Mouse (Mus musculus) liver, embryonic 16.5 days (tissue): ENCODE data around the gene Gsdme. TPM values are rescaled to one million over a fixed set of nuclear protein-coding genes. Genes with fewer than 3 reads are reported as not detected.
A peak's percentile ranks its signal among the peaks of the same experiment; 100 is the strongest.

Experiments
- ATAC-seq: fragments of 200-750 bp; cut with Nextera tagmentation; 2 replicates; pipeline ENCODE4 v1.8.0; 2017; ENCODE audit warnings: low read depth, mild to moderate bottlenecking, moderate number of reproducible peaks, moderate library complexity
- H3K27ac ChIP-seq: fragments of 300-500 bp; sonication (generic); 2 replicates; pipeline ENCODE4 v1.5.1; 2014; ENCODE audit warnings: mild to moderate bottlenecking, low read length
- H3K27me3 ChIP-seq: fragments of 300-500 bp; sonication (generic); 2 replicates; pipeline ENCODE4 v1.6.1; 2014; ENCODE audit warnings: low read depth, low read length, mixed read lengths; ENCODE audit not compliant: control insufficient read depth, insufficient read depth
- H3K36me3 ChIP-seq: fragments of 300-500 bp; sonication (generic); 2 replicates; pipeline ENCODE4 v1.6.1; 2014; ENCODE audit warnings: mild to moderate bottlenecking; ENCODE audit not compliant: control insufficient read depth, insufficient read depth
- H3K4me1 ChIP-seq: fragments of 300-500 bp; sonication (generic); 2 replicates; pipeline ENCODE4 v1.6.1; 2014; ENCODE audit warnings: low read depth, low read length, mixed read lengths; ENCODE audit not compliant: control insufficient read depth
- H3K4me2 ChIP-seq: fragments of 300-500 bp; sonication (generic); 2 replicates; pipeline ENCODE4 v1.6.1; 2014; ENCODE audit warnings: low read depth, low read length, mixed read lengths
- H3K4me3 ChIP-seq: fragments of 300-500 bp; sonication (generic); 2 replicates; pipeline ENCODE4 v1.5.1; 2014; ENCODE audit warnings: low read depth, mild to moderate bottlenecking, low read length
- H3K9ac ChIP-seq: fragments of 300-500 bp; sonication (generic); 2 replicates; pipeline ENCODE4 v1.6.1; 2014; ENCODE audit warnings: low read depth, low read length
- H3K9me3 ChIP-seq: fragments of 300-500 bp; sonication (generic); replicated peaks from 2 replicates; pipeline ENCODE4 v1.6.1; 2016; ENCODE audit warnings: low read length; ENCODE audit not compliant: control insufficient read depth
- WGBS: fragments of 180-500 bp; shearing (Covaris S2); extraction: QIAGEN DNeasy Blood & Tissue Kit; methylation state at CpG from one replicate; pipeline ENCODE4 v1.1.7; 2014; ENCODE audit not compliant: insufficient replicate concordance; 5-methylcytosine and 5-hydroxymethylcytosine counted together
- polyA plus RNA-seq: library from polyadenylated mRNA; unstranded; fragments of >200 nt; fragmentation: Nextera tagmentation; extraction: Ambion mirVana; gene quantifications from 2 replicates; pipeline ENCODE4 v1.2.1, GENCODE M21; 2015

The Gsdme gene
- polyA plus RNA-seq: 15.4 and 15.9 TPM in 2 replicates

DNA sequence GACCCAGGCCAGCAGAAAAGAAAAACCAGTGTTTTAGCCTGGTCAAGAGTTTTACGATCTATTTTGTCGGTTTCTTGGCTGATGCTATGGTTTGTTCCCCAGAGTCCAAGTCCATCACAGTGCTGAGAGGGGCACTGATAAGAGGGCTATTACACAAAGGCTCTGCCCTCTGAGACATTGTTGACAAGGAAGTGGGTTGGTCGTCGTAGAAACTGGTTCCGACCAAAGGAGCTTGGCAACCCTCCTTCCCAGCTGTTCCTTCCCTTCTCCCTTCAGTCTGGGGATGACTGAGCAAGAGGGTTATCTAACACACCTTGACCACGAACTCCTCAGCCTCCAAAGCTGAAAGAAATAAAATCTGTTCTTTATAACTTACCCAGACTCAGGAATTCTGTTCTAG is at the start of gene Gsdme:
Gsdme (minus strand) TSS at position 193 of the 400 bp plus-strand sequence.
- WGBS: 41% methylated on average over 6 of the region's 6 CpGs
- no peaks in the 10 kb centered on the region for H3K36me3 ChIP-seq
- H3K9me3 ChIP-seq: no peaks in the 10 kb centered on the region
- H3K9ac ChIP-seq: no peak within 1 kb of the TSS
- peaks cover 2% of the 10 kb centered on the region for H3K27me3 ChIP-seq
- ATAC-seq: no peak
- no peak within 1 kb of the TSS for H3K27ac ChIP-seq
- no peak within 1 kb of the TSS for H3K4me3 ChIP-seq
- H3K4me1 ChIP-seq: no peaks in the 10 kb centered on the region; the same call in 1 of the 2 replicates
- H3K4me2 ChIP-seq: no peak within 1 kb of the TSS

DNA sequence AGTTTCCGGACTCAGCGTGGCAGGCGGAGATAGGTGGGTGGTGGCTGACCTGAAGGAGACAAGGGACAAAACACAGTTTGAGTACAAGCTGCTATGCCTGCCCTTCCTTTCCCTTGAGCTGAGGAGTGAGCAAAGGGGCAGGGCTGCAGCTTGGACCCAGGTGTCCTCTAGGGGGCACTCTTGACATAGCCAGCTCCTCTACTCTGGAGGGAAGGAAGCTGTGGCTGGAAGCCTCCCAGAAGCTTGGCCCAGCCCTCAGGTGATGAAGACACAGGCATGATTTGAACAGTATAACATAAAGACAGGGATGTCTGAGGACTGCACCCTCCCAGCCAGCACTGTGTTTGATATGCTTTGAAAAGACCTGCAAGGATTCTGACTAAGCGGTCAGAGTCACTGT is 49.0 kb upstream of the Gsdme start:
- Histone ChIP-seq H3K36me3 (no peaks in the 10 kb centered on the region), H3K27ac (no peak overlapping the region), H3K4me2 (no peak overlapping the region), H3K9me3 (no peaks in the 10 kb centered on the region), H3K4me3 (no peak overlapping the region), H3K27me3 (no peaks in the 10 kb centered on the region), H3K9ac (no peak overlapping the region), H3K4me1 (no peaks in the 10 kb centered on the region)
- ATAC-seq: peak; percentile 21; the same call in 1 of the 2 replicates
- 37% methylated on average over 4 of the region's 4 CpGs for WGBS

DNA sequence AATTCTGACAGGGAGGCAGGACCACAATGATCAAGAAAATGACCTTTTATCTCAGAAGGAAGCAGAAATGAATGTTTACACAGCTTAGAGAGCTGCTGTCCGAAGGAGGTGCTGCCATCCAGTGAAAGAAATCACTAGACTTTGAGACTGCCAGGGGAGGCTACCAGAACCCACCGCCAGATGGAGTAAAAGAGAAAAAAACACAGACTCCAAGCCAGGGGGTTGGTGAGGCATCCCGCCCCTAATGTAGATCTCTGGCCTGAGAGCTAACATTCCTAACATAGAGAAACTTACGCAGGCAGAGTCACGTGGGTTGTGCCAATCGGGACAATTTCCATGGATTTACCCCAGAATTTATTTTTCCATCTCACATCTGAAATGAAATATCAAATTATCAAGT is 45.4 kb upstream of the Gsdme start:
- no peaks in the 10 kb centered on the region for H3K9me3 ChIP-seq
- no peak for ATAC-seq
- H3K9ac ChIP-seq: no peak overlapping the region
- no peak overlapping the region for H3K4me3 ChIP-seq
- no peak overlapping the region for H3K27ac ChIP-seq
- WGBS: 36% methylated on average over 6 of the region's 6 CpGs
- H3K4me2 ChIP-seq: no peak overlapping the region
- H3K27me3 ChIP-seq: no peaks in the 10 kb centered on the region
- H3K36me3 ChIP-seq: no peaks in the 10 kb centered on the region
- H3K4me1 ChIP-seq: no peaks in the 10 kb centered on the region

DNA sequence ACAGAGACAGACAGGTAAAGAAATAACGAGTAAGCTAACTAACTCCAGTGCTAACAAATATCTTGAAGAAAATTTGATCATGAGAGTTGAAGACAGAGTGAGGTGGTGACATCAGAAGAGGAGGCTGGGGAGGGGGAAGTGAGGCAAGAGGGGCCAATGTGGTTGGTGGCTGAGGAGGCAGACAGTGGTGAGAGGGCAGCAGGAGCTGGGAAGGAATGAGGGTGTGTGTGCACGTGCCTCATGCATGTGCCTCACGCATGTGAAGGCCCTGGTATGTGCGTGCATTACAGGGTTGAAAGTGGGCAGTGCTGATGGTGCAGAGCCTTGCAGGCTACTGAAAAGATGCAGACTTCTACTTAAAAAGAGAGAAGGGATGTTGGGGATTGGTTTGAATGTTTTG is 43.0 kb upstream of the Gsdme start:
- H3K36me3 ChIP-seq: no peaks in the 10 kb centered on the region
- no peak overlapping the region for H3K27ac ChIP-seq
- H3K9ac ChIP-seq: no peak overlapping the region
- H3K4me1 ChIP-seq: no peaks in the 10 kb centered on the region
- WGBS: 47% methylated on average over 4 of the region's 4 CpGs
- no peak overlapping the region for H3K4me2 ChIP-seq
- ATAC-seq: no peak
- no peak overlapping the region for H3K4me3 ChIP-seq
- H3K9me3 ChIP-seq: no peaks in the 10 kb centered on the region
- H3K27me3 ChIP-seq: no peaks in the 10 kb centered on the region

DNA sequence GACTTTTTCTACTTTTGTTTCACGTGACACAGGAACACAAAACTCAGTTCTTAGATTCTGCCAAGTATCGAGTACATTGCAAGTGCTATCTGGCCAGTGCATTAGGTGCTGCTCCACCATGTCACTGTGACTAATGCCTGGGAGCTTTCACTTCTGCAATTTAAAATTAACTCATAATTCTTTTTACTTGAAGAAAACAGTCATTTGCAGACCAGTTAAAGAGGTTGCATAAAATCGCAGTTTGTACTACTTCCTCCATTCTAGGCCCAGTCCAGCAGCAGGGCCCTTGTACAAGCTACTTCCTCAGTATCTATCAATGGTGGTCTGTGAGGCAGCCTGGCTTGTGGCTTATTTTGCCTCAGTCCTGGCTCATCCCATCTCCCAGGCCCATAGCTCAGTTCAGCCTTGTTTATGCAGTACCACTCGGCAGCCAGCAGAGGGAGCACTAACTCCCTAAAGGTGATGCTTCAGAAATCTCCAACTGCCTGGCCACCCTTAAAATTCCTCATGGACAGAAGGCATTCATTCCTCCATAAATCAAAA is 41.4 kb upstream of the Gsdme start:
- H3K4me1 ChIP-seq: no peaks in the 10 kb centered on the region
- no peak overlapping the region for H3K4me2 ChIP-seq
- ATAC-seq: peak; percentile 32; the same call in 1 of the 2 replicates
- H3K27ac ChIP-seq: 0 out of 2 replicates have a peak overlapping the region, but pooled peaks have one; percentile 43
- no peaks in the 10 kb centered on the region for H3K36me3 ChIP-seq
- 38% methylated on average over 4 of the region's 4 CpGs for WGBS
- H3K9me3 ChIP-seq: no peaks in the 10 kb centered on the region
- H3K4me3 ChIP-seq: no peak overlapping the region
- no peaks in the 10 kb centered on the region for H3K27me3 ChIP-seq
- no peak overlapping the region for H3K9ac ChIP-seq

DNA sequence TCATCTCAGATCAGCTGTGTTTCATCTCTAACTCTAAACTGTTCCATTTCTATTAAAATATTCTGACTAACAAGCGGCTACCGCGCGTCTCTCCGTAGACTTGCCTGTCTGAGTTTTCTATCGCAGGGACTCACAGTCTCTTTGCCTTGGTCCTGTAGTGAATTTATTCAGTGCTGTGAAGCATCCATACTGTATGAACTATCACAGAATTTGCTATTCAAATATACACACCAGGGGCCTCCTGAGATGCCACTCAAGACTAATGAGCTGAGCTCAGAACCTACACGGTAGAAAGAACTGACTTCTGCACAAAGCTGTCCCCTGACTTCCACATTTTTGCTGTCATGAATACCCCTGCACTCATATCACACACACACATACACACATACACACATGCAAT is 37.5 kb upstream of the Gsdme start:
- H3K4me3 ChIP-seq: no peak overlapping the region
- no peaks in the 10 kb centered on the region for H3K27me3 ChIP-seq
- no peaks in the 10 kb centered on the region for H3K4me1 ChIP-seq
- 80% methylated on average over 7 of the region's 7 CpGs for WGBS
- H3K4me2 ChIP-seq: no peak overlapping the region
- ATAC-seq: no peak
- H3K36me3 ChIP-seq: no peaks in the 10 kb centered on the region
- no peaks in the 10 kb centered on the region for H3K9me3 ChIP-seq
- H3K27ac ChIP-seq: no peak overlapping the region
- no peak overlapping the region for H3K9ac ChIP-seq

DNA sequence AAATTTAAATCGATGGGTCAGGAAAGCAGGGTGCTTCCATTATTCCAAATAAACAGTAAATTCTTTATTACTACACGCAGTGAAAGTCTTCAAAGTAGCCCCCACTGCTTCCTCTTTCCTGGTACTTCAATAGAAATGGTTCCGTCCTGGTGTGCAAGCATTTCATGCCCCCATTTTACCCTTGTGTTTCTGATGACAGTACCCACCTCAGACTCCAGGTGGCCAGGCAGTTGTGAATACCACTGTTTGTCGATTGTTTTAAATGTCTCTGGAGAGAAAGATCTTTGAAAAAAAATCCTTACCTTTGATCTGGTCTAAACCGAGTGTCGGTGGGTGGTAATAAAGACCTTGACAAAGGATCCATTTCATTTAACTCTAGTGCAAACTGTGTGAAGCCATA is 37.0 kb upstream of the Gsdme start:
- H3K27me3 ChIP-seq: no peaks in the 10 kb centered on the region
- WGBS: 71% methylated on average over 6 of the region's 6 CpGs
- no peak overlapping the region for H3K9ac ChIP-seq
- H3K4me3 ChIP-seq: no peak overlapping the region
- no peaks in the 10 kb centered on the region for H3K36me3 ChIP-seq
- H3K4me1 ChIP-seq: no peaks in the 10 kb centered on the region
- no peaks in the 10 kb centered on the region for H3K9me3 ChIP-seq
- no peak overlapping the region for H3K4me2 ChIP-seq
- ATAC-seq: no peak
- no peak overlapping the region for H3K27ac ChIP-seq

DNA sequence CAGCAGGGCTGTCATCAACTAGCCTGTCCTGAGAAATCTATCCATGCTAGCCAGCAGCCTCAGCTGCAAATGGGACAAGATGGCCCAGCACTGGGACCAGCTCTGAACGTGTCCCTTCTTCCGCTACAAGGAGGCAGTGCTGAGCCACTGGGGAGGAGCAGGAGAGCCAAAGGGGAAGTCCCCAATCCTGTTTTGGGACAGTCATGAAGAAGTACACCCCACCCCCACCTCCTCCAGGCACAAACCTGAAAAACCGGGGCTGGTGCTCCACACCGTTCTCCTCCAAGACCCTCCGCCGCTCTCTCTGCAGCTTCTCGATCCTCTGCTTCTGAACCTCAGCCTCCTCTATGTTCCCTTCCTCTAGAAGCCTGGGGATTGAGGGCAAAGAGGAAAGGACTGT is 35.4 kb upstream of the Gsdme start:
- Histone ChIP-seq H3K36me3 (no peaks in the 10 kb centered on the region), H3K4me3 (no peak overlapping the region), H3K27ac (no peak overlapping the region), H3K4me2 (no peak overlapping the region), H3K4me1 (no peaks in the 10 kb centered on the region), H3K9ac (no peak overlapping the region), H3K27me3 (no peaks in the 10 kb centered on the region), H3K9me3 (no peaks in the 10 kb centered on the region)
- no peak for ATAC-seq
- 55% methylated on average over 7 of the region's 7 CpGs for WGBS

DNA sequence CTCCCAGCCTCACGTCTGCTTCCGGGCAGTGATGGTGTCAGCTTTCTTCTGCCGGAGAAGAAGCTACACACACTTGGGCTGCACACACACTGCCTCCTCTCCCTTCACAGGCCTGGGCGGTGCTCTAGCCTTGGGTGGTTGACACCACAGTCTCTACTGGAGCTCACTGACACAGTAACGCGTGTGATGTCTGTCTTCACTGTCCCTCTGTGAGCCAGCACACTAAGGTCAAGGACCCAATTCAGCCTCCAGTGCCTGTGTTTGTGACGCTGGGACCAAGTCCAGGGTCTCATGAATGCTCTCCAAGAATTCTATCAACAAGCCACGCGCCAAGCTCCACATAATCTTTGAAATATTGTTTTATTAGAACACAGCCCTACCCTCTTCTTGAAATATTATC is 34.0 kb upstream of the Gsdme start:
- Histone ChIP-seq H3K4me3 (no peak overlapping the region), H3K27ac (no peak overlapping the region), H3K4me2 (no peak overlapping the region), H3K9ac (no peak overlapping the region), H3K36me3 (no peaks in the 10 kb centered on the region), H3K27me3 (no peaks in the 10 kb centered on the region), H3K9me3 (no peaks in the 10 kb centered on the region), H3K4me1 (no peaks in the 10 kb centered on the region)
- WGBS: 76% methylated on average over 9 of the region's 9 CpGs
- ATAC-seq: no peak
